Mouse (Mus musculus): ENCODE measurements at regions not wholly inside any gene's neighbourhood (a gene's known extent, or its start where the extent isn't known, plus 50 kb on each side); places are given as distances from the start of the nearest gene placed in this dataset.

DNA sequence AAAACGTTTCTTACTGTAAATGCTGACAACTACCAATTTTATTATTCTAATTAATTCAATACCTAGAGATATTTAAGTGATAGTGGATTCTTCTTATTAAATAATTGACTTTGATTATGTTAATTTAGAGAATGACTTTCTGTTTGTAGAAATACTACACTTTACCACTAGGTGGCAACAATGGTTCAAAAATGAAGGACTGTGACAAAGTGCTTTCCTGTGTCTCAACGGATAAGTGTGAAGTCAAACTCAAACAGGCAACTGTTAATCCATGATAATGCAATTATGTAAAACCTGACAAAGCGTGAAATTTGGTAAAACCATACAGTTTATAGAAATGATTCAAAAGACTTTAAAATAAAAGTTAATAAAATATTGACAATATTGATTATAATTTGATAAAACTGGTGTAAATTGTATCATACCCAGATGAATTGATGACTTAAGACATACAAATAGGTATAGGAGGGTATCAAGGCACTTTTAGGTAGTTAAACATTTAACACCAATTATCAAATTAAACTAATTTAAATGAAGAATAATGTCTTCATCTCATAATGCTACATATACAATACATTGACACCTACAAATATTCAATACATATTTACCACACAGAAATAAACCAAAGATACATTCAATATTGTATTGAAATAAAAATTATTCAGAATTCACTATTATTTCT is 1085.3 kb downstream of the 4930444P10Rik start:
- Histone ChIP-seq H3K27me3 (ENCODE audit: control insufficient read depth, insufficient read depth, low read depth, low read length) (no peaks in the 10 kb centered on the region), H3K9me3 (ENCODE audit: control insufficient read depth, low read length) (no peaks in the 10 kb centered on the region), H3K9ac (ENCODE audit: low read length) (no peak overlapping the region), H3K4me3 (ENCODE audit: low read length) (no peak overlapping the region), H3K27ac (ENCODE audit: low read length) (no peak overlapping the region), H3K4me1 (replicated peaks; ENCODE audit: control insufficient read depth, insufficient read depth, low read length) (no peaks in the 10 kb centered on the region), H3K4me2 (ENCODE audit: low read depth, low read length) (no peak overlapping the region), H3K36me3 (ENCODE audit: control insufficient read depth, insufficient read depth, low read length) (no peaks in the 10 kb centered on the region)
- ATAC-seq (ENCODE audit: low read depth) = no peak
- WGBS = 3% methylated on average over 3 of the region's 3 CpGs

DNA sequence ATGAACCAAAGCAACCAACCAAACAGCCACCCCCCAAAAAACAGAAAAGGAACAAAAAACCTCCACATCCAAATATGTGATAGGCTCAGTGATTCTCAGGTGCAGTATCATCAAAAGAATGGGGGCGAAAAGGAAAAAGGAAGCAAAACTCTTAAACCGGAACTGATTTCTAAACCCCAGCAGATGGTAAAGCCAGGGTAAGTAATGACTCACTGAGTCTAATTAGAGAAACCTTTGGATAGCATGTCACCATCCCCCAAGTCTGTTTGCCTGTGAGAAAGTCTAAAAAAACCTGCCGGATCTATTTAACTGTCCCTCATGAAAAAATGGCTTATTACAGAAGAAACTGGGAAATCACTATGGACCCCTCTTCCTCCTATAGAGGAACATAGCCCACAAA is 1097.8 kb downstream of the 4930444P10Rik start:
- no peak overlapping the region for H3K9ac ChIP-seq (ENCODE audit: low read length)
- H3K9me3 ChIP-seq (ENCODE audit: control insufficient read depth, low read length) = no peaks in the 10 kb centered on the region
- no peak for ATAC-seq (ENCODE audit: low read depth)
- 83% methylated on average over 3 of the region's 3 CpGs for WGBS
- H3K4me2 ChIP-seq (ENCODE audit: low read depth, low read length) = no peak overlapping the region
- no peaks in the 10 kb centered on the region for H3K27me3 ChIP-seq (ENCODE audit: control insufficient read depth, insufficient read depth, low read depth, low read length)
- H3K4me1 ChIP-seq (replicated peaks; ENCODE audit: control insufficient read depth, insufficient read depth, low read length) = no peaks in the 10 kb centered on the region
- no peak overlapping the region for H3K4me3 ChIP-seq (ENCODE audit: low read length)
- H3K27ac ChIP-seq (ENCODE audit: low read length) = no peak overlapping the region
- H3K36me3 ChIP-seq (ENCODE audit: control insufficient read depth, insufficient read depth, low read length) = no peaks in the 10 kb centered on the region

DNA sequence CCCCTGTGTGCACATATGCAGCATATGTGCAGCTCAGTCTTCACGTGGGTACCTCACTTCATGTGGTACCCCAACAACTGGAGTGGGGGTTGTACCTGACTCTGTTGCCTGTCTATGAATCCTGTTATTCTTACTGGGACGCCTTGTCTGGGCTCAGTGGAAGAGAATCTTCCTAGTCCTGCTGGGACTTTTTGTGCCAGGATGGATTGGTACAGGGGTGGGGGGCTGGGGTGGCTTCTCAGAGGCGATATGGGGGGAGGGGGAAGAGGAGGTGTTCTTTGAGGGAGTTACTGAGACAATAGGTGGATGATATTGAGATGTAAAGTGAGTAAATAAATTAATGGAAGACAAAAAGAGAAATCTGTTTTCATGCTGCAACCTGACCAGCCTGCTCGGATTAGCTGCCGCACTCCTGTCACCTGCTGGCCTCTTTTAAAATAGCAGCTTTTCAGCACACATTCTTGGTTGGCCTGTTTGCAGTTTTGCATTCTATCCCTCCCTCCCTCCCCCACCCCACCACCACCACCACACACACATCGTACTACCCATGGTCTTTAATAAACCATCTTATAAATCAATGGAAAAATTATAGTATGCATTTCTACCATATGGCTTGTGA is 1112.9 kb downstream of the 4930444P10Rik start:
- H3K27ac ChIP-seq (ENCODE audit: low read length) = no peak overlapping the region
- no peak for ATAC-seq (ENCODE audit: low read depth)
- no peak overlapping the region for H3K4me2 ChIP-seq (ENCODE audit: low read depth, low read length)
- no peak overlapping the region for H3K9ac ChIP-seq (ENCODE audit: low read length)
- H3K9me3 ChIP-seq (ENCODE audit: control insufficient read depth, low read length) = no peaks in the 10 kb centered on the region
- no peak overlapping the region for H3K4me3 ChIP-seq (ENCODE audit: low read length)
- WGBS = 51% methylated on average over 6 of the region's 6 CpGs
- H3K4me1 ChIP-seq (replicated peaks; ENCODE audit: control insufficient read depth, insufficient read depth, low read length) = no peaks in the 10 kb centered on the region
- no peaks in the 10 kb centered on the region for H3K36me3 ChIP-seq (ENCODE audit: control insufficient read depth, insufficient read depth, low read length)
- no peaks in the 10 kb centered on the region for H3K27me3 ChIP-seq (ENCODE audit: control insufficient read depth, insufficient read depth, low read depth, low read length)
